Mouse (Mus musculus): ENCODE data around the gene Anp32e. TPM values are rescaled to one million over a fixed set of nuclear protein-coding genes. Genes with fewer than 3 reads are reported as not detected.
A peak's percentile ranks its signal among the peaks of the same experiment; 100 is the strongest.
"Not testable (repeated sequence)": the region's sequence is repeated elsewhere in the genome, so short reads cannot be mapped to it uniquely, and the experiment has no call there.

The Anp32e gene
- total RNA-seq, 2 experiments from 2014 or later, result 191 to 445 TPM

- ATAC-seq (replicated peaks; ENCODE audit: poor library complexity, severe bottlenecking), result no peak
Observed at GRCm38 (mm10) chr3:95969277-95969676, 40.2 kb downstream of the Anp32e start.

GRCm38 (mm10) chr3:95970661-95971060 lies 41.6 kb downstream of the Anp32e start:
- not testable (repeated sequence) for ATAC-seq (replicated peaks; ENCODE audit: poor library complexity, severe bottlenecking)

GRCm38 (mm10) chr3:95972251-95972872 lies 43.3 kb downstream of the Anp32e start:
- ATAC-seq (replicated peaks; ENCODE audit: poor library complexity, severe bottlenecking), result peak; percentile 69

GRCm38 (mm10) chr3:95972873-95973634 lies 44.0 kb downstream of the Anp32e start:
- ATAC-seq (replicated peaks; ENCODE audit: poor library complexity, severe bottlenecking), result peak; percentile 66

- peak; percentile 73 for ATAC-seq (replicated peaks; ENCODE audit: poor library complexity, severe bottlenecking)
Observed at GRCm38 (mm10) chr3:95977079-95977478, 48.0 kb downstream of the Anp32e start.

- ATAC-seq (replicated peaks; ENCODE audit: poor library complexity, severe bottlenecking), result peak; percentile 17; the same call in 1 of the 2 replicates
Observed at GRCm38 (mm10) chr3:95977587-95977986, 48.5 kb downstream of the Anp32e start.

- 0 out of 2 replicates have a peak, but pooled peaks have one; percentile 10 for ATAC-seq (replicated peaks; ENCODE audit: poor library complexity, severe bottlenecking)
Observed at GRCm38 (mm10) chr3:95978265-95978664, 49.2 kb downstream of the Anp32e start.

- no peak for ATAC-seq (replicated peaks; ENCODE audit: poor library complexity, severe bottlenecking)
Observed at GRCm38 (mm10) chr3:95980276-95980970, 51.4 kb downstream of the Anp32e start.

- ATAC-seq (replicated peaks; ENCODE audit: poor library complexity, severe bottlenecking), result no peak
Observed at GRCm38 (mm10) chr3:95982129-95982528, 53.1 kb downstream of the Anp32e start.

- ATAC-seq (replicated peaks; ENCODE audit: poor library complexity, severe bottlenecking), result peak; percentile 28
Observed at GRCm38 (mm10) chr3:95985209-95986000, 56.4 kb downstream of the Anp32e start.

- no peak for ATAC-seq (replicated peaks; ENCODE audit: poor library complexity, severe bottlenecking)
Observed at GRCm38 (mm10) chr3:95986001-95986622, 57.1 kb downstream of the Anp32e start.

- peak; percentile 5; the same call in 1 of the 2 replicates for ATAC-seq (replicated peaks; ENCODE audit: poor library complexity, severe bottlenecking)
Observed at GRCm38 (mm10) chr3:95986984-95987383, 57.9 kb downstream of the Anp32e start.

- ATAC-seq (replicated peaks; ENCODE audit: poor library complexity, severe bottlenecking), result peak; percentile 73
Observed at GRCm38 (mm10) chr3:95987386-95988110, 58.5 kb downstream of the Anp32e start.

- no peak for ATAC-seq (replicated peaks; ENCODE audit: poor library complexity, severe bottlenecking)
Observed at GRCm38 (mm10) chr3:95988138-95988537, 59.1 kb downstream of the Anp32e start.

- no peak for ATAC-seq (replicated peaks; ENCODE audit: poor library complexity, severe bottlenecking)
Observed at GRCm38 (mm10) chr3:95988969-95989368, 59.9 kb downstream of the Anp32e start.

GRCm38 (mm10) chr3:95990413-95990941 lies 61.4 kb downstream of the Anp32e start:
- ATAC-seq (replicated peaks; ENCODE audit: poor library complexity, severe bottlenecking), result peak; percentile 57

GRCm38 (mm10) chr3:95992990-95993603 lies 64.1 kb downstream of the Anp32e start:
- no peak for ATAC-seq (replicated peaks; ENCODE audit: poor library complexity, severe bottlenecking)

- ATAC-seq (replicated peaks; ENCODE audit: poor library complexity, severe bottlenecking), result no peak
Observed at GRCm38 (mm10) chr3:95993881-95994280, 64.8 kb downstream of the Anp32e start.

Data from granulocyte monocyte progenitor cell, adult 5-6 weeks (primary cell).